Mouse (Mus musculus): ENCODE measurements around the gene Slc4a4. TPM values are rescaled to one million over a fixed set of nuclear protein-coding genes. Genes with fewer than 3 reads are reported as not detected.
A peak's percentile ranks its signal among the peaks of the same experiment; 100 is the strongest.

Slc4a4 gene
- total RNA-seq, 1 experiment from 2014 or later: 30.5 TPM

- no peak for DNase-seq
Measured at GRCm38 (mm10) chr5:89010116-89010515, 123.5 kb downstream of the Slc4a4 start.

DNA sequence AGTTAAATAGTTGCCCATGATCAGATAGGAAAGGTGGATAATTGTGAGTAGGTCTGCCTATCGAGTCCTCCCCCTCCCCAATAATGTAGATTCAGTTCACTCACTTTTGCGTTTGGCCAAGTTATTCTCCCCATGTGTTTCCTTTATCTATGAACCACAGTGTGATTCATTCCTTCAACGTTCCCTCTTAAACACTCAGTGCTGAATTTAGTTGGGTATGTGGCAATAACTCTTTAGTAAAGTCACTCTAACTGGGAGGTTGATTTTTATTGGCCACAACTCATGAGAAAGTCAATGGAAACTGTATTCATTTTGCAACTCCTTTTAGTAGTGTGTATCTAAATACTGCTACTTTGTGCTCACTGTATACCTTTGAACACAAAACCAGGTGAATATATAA, 125.8 kb downstream of the Slc4a4 start:
- no peak for DNase-seq

DNA sequence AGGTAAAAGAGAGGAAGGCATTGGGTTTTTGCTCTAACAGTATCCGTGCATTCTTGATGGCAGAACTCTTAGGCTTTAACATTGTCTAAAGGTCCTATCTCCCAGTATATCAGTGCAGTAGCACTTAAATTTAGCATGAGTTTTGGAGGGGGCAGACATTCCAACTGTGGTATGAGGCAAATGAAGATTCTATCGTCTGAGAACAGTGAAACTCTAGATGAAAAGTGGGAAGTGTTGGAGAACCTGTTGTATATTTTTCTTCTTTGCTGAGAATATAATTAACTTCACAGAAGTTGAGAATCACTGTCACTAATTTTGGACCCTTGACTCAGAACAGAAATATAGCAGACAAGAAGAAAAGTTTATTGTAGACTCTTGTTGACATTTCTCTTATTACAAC, 128.2 kb downstream of the Slc4a4 start:
- DNase-seq: no peak

- no peak for DNase-seq
Measured at GRCm38 (mm10) chr5:89015878-89016277, 129.3 kb downstream of the Slc4a4 start.

DNA sequence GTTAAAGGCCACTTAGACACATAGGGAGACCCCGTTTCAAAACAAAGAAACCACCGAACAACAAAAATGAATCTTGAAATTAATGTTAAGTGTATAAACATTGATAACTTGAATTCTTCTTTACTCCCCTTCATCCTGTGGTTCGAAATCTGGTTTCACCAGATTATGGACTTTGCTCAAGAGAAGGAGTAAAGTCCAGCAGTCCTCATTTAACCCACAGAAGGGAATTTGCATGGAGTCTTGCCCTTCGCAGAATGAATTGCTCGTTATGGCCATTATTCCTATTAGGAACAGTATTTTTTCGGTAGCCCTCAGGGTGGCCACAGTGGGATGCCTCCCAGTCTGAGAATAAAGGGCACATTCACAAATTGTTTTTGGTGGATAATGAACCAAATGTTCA, 131.9 kb downstream of the Slc4a4 start:
- DNase-seq: no peak

- no peak for DNase-seq
Measured at GRCm38 (mm10) chr5:89024413-89024812, 137.8 kb downstream of the Slc4a4 start.

DNA sequence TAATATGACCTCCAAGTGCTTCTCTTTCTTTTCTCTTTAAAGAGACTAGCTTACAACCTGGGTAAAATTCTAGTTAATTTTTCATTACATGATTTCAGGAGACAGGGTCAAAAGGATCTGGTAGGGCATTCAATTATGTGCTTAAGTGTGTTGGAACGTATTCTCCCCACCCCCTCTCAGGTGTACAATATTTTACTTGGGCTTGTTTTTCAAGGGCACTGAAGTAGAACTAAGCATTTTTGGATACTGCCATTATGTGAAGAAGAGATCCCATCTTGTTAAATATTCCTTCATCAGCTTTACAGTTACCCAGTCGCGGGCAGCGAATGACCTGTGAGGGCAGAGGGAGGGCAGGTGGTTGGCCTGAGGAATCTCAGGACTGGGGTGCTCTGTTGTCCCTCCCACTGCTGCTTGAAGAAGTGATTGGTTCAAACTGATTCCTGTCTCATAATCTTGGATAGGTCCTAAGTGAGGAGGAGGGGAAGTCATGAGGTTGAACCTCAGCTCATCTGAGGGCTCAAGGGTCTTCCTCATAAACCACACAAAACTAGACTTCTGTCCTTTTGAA, 141.0 kb downstream of the Slc4a4 start:
- no peak for DNase-seq

DNA sequence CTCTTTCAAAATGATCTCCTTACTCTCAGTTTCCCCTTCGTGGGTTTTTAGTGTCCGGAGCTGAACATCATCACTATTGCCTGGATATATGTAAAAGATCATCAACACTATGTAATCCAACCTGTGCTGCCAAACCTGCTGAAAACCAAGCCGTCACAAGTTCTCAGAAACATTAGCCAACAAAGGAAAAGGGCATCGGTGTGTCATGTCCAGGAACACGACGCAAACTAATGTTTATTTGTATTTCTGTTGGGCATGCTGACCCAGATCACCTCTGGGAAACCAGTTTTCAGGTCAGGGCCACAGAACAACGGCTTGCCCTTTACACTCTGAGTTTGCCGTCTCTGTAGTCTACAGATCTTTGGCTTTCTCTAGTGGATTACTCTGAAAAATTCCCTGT, 146.0 kb downstream of the Slc4a4 start:
- DNase-seq: no peak

DNA sequence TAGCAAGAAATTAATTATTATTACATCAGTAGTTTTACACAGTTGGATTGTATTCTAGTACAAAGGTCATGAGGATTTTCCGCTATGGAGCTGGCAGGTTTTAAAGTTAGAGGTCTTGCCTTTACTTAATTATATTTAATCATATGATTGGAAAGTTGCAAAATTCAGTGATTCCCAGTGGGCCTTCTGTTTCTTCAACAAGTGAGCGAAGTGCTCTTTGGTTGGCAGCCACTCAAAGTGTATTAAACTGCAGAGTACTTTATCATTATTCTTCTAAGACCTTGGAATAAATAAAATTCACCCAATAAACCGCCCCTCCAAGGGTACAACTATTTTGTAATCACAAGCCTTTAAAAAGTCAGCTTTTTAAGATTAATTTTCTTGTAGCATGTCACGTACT, 146.6 kb downstream of the Slc4a4 start:
- DNase-seq: no peak

GRCm38 (mm10) chr5:89036147-89036546, 149.5 kb downstream of the Slc4a4 start:
- no peak for DNase-seq

- peak; percentile 28 for DNase-seq
Measured at GRCm38 (mm10) chr5:89040814-89041213, 154.2 kb downstream of the Slc4a4 start.

DNA sequence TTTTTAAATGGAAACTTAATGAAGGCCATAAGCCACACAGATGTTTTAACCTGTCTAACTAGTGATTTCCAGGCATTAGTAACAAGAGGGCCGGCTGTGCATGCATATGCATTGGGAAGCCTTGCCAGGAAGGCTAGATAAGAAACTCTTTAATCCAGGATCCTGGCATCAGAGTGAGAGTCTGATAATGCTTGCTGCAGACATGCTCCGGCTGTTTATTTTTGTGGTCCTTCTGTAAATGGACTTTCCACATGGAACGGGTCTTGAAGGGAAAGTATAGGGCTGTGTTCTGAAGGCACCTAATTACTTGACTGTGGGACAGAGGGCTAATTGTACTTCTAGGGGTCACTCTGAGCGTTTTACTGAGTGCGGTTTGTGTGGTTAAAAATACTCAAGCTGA, 157.2 kb downstream of the Slc4a4 start:
- DNase-seq: no peak

DNA sequence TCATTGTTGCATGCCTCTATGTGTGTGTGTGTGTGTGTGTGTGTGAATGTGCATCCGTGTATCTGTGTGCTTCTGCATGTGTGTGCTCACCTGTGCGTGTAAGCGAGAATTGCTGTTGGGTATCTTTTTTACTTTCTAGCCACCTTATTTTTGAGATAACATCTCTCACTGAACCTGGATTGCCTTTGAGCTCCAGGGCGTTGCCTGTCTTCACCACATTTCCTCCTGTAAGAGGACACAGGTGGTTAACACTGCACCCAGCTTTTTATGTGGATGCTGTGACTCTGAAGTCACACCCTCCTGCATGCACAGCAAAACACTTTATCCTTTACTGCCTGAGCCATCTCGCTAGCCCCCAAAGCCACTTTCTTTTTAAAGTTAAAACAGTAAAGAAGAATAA, 158.2 kb downstream of the Slc4a4 start:
- DNase-seq: no peak

GRCm38 (mm10) chr5:89051577-89051976, 165.0 kb downstream of the Slc4a4 start:
- DNase-seq: no peak

DNA sequence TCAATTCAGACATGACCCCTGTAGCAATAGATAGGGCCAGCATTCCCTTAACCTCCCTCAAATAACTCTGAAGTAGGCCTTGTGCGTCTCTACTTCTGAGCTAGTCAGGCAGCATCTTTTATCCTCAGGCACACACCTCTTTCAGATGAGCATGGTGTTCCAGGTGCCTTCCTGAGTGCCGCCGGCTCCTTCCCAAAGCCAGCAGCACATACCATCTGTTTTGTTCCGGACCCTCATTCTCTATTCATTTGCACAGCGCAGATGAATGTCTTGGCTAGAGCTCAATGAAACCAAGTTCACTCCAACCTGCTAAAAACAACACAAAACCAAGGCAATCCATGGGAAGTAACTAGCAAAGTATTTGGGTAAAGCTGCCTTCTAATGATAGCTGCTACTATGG, 165.6 kb downstream of the Slc4a4 start:
- no peak for DNase-seq

DNA sequence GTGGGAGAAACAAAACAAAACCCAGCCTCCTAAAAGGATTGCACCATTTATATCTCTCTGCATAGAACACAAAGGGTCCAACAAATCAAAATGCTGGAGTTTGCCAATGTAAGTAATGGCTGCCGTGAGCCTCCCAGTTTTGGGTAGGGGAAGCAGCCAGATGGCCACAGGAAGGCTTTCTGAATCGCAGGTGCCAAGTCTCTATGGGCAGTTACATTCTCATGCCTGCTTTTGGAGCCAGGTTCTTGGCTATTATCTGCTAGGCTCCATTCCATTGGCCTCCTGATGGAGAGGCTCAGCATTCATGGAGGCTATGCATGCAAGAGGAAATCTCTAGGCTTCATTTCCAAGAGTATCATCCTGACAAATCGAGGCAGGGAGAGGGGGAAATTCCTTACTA, 169.0 kb downstream of the Slc4a4 start:
- DNase-seq: no peak

DNA sequence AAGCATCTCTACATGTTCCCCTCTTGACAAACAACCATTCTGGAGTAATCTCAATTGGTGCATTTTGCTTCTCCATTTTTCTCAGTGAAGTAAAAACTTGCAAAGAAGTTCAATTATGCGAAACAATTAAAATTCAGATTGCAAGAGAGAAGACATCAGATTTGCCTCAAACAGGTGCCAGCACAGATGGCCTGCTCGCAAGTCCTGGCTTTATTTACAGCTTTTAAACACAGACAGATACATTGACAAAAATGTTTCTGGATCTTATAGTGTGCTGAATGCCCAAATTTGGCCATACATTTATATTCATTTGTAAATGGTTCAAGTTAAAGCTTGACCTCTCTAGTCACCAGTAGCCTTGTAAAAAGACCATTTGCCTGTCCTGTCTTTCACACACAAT, 169.8 kb downstream of the Slc4a4 start:
- no peak for DNase-seq

- no peak for DNase-seq
Measured at GRCm38 (mm10) chr5:89061097-89061496, 174.5 kb downstream of the Slc4a4 start.

DNA sequence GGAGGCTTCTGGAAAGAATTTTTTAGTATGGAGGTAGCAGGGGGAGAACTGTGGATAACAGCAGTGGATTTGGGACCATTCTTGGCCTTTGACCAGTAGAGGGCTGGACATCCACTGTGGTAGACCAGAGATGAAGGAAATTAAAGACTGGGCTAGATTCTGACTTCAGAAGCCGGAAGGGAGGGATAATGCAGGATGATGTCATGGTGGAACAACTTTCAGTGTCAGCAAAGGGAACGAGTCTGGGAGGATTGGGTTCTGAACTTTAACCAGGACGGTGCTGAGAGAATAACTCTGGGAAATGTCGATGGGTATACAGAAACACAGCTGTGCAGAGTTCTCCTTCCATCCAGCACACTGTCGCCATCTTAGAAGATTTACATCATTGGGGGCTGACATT, 175.7 kb downstream of the Slc4a4 start:
- DNase-seq: no peak

GRCm38 (mm10) chr5:89067111-89067510, 180.5 kb downstream of the Slc4a4 start:
- DNase-seq: no peak

DNA sequence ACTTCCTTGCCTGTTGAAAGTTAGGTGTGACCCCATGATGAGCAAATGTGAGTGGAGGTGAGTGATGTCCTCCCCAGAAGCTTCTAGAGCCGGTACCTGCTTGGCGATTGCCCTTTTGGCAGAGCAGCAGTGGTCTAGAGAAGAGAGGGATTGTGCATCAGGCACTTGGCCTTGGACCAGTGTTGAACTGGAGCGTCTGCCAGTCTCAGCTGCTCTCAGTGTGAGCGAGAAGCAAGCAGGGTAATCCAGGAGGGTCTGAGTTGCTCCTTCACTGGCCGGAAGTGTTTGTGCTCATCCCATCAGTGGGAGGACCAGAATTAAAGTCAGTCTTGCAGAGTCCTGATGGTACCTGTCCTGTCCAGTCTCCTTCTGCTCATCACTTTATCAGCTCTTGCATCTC, 181.5 kb downstream of the Slc4a4 start:
- no peak for DNase-seq

GRCm38 (mm10) chr5:89070051-89070450, 183.4 kb downstream of the Slc4a4 start:
- no peak for DNase-seq

GRCm38 (mm10) chr5:89071957-89072356, 185.3 kb downstream of the Slc4a4 start:
- no peak for DNase-seq

- no peak for DNase-seq
Measured at GRCm38 (mm10) chr5:89077711-89078110, 191.1 kb downstream of the Slc4a4 start.

GRCm38 (mm10) chr5:89083476-89083875, 196.9 kb downstream of the Slc4a4 start:
- no peak for DNase-seq

Data from adrenal gland, postnatal 25 days (tissue).